Mouse (Mus musculus) limb, embryonic 11.5 days (tissue): ENCODE measurements around the gene Gdf5. TPM values are rescaled to one million over a fixed set of nuclear protein-coding genes. Genes with fewer than 3 reads are reported as not detected.

Experiments used
- ATAC-seq: fragments of 200-750 bp; cut with Nextera tagmentation; 2 replicates; pipeline ENCODE4 v1.8.0; 2017; ENCODE audit warnings: low read depth; ENCODE audit not compliant: insufficient number of reproducible peaks, low FRiP score, low TSS enrichment
- DNase-seq: peaks from one replicate; pipeline ENCODE4 v3.0.0-alpha.2; 2015; ENCODE audit warnings: low spot score
- H3K27ac ChIP-seq: fragments of 300-500 bp; sonication (generic); replicated peaks from 2 replicates; pipeline ENCODE4 v1.5.1; 2014; ENCODE audit warnings: low read depth, mild to moderate bottlenecking, low read length
- H3K27me3 ChIP-seq: fragments of 300-500 bp; sonication (generic); 2 replicates; pipeline ENCODE4 v1.6.1; 2014; ENCODE audit warnings: mild to moderate bottlenecking, low read length, mixed read lengths; ENCODE audit not compliant: control insufficient read depth, insufficient read depth
- H3K36me3 ChIP-seq: fragments of 300-500 bp; sonication (generic); 2 replicates; pipeline ENCODE4 v1.6.1; 2014; ENCODE audit warnings: mild to moderate bottlenecking, low read length, moderate library complexity, mixed read lengths; ENCODE audit not compliant: control insufficient read depth, insufficient read depth
- H3K4me1 ChIP-seq: fragments of 300-500 bp; sonication (generic); 2 replicates; pipeline ENCODE4 v1.6.1; 2014; ENCODE audit warnings: low read length, mixed read lengths; ENCODE audit not compliant: control insufficient read depth, insufficient read depth
- H3K4me2 ChIP-seq: fragments of 300-500 bp; sonication (generic); 2 replicates; pipeline ENCODE4 v1.6.1; 2014; ENCODE audit warnings: low read depth, mild to moderate bottlenecking, moderate library complexity; ENCODE audit not compliant: severe bottlenecking
- H3K4me3 ChIP-seq: fragments of 300-500 bp; sonication (generic); 2 replicates; pipeline ENCODE4 v1.5.1; 2014; ENCODE audit warnings: low read depth, low read length
- H3K9ac ChIP-seq: fragments of 300-500 bp; sonication (generic); 2 replicates; pipeline ENCODE4 v1.6.1; 2014; ENCODE audit warnings: mild to moderate bottlenecking, low read length
- H3K9me3 ChIP-seq: fragments of 300-500 bp; sonication (generic); 2 replicates; pipeline ENCODE4 v1.6.1; 2016; ENCODE audit warnings: low read length; ENCODE audit not compliant: control insufficient read depth
- WGBS: fragments of 180-500 bp; shearing (Covaris S2); extraction: QIAGEN DNeasy Blood & Tissue Kit; methylation state at CpG from one replicate; pipeline ENCODE4 v1.1.7; 2014; 5-methylcytosine and 5-hydroxymethylcytosine counted together
- polyA plus RNA-seq: library from polyadenylated mRNA; unstranded; fragments of >200 nt; fragmentation: Nextera tagmentation; extraction: Ambion mirVana; gene quantifications from 2 replicates; pipeline ENCODE4 v1.2.1, GENCODE M21; 2014

The Gdf5 gene
- polyA plus RNA-seq, 1 experiment from 2014 or later = 23.3 TPM

DNA sequence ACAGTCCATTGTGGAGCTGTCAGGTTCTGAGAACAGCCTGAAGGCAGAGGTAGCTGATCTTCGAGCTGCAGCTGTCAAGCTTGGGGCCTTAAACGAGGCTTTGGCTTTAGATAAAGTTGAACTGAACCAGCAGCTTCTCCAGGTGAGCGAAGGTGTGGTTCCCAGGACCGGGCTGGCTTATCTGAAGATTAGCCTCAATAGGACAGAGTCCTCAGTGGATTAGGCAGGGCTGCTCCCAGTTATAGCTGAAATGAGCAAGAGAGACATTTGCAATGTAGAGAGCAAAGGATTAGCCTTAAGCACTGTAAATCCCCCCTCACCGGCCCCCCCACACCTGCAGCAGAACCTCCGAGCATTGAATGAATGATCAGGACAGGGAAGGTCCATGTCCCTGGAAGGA lies 28.2 kb upstream of the Gdf5 start:
- no peak overlapping the region for H3K4me3 ChIP-seq
- H3K27ac ChIP-seq = no peak overlapping the region
- no peak overlapping the region for H3K4me2 ChIP-seq
- DNase-seq (no peak), ATAC-seq (no peak)
- H3K9ac ChIP-seq = no peak overlapping the region
- H3K36me3 ChIP-seq = peaks cover 43% of the 10 kb centered on the region
- 86% methylated on average over 6 of the region's 6 CpGs for WGBS
- no peaks in the 10 kb centered on the region for H3K4me1 ChIP-seq
- H3K9me3 ChIP-seq = no peaks in the 10 kb centered on the region
- no peaks in the 10 kb centered on the region for H3K27me3 ChIP-seq

GRCm38 (mm10) chr2:155962991-155963390 lies 17.8 kb upstream of the Gdf5 start:
- Histone ChIP-seq H3K36me3 (peaks cover 20% of the 10 kb centered on the region), H3K27ac (no peak overlapping the region), H3K4me2 (no peak overlapping the region), H3K9me3 (no peaks in the 10 kb centered on the region), H3K4me3 (no peak overlapping the region), H3K9ac (no peak overlapping the region), H3K4me1 (no peaks in the 10 kb centered on the region), H3K27me3 (no peaks in the 10 kb centered on the region)
- 76% methylated on average over 1 of the region's 1 CpGs for WGBS
- DNase-seq (no peak), ATAC-seq (no peak)

- no peak overlapping the region for H3K9ac ChIP-seq
- no peak overlapping the region for H3K4me2 ChIP-seq
- DNase-seq (no peak), ATAC-seq (0 out of 2 replicates have a peak, but pooled peaks have one; percentile 39)
- no peak overlapping the region for H3K27ac ChIP-seq
- H3K4me3 ChIP-seq = no peak overlapping the region
- no peaks in the 10 kb centered on the region for H3K9me3 ChIP-seq
- H3K36me3 ChIP-seq = peaks cover 16% of the 10 kb centered on the region
- H3K4me1 ChIP-seq = no peaks in the 10 kb centered on the region
- no peaks in the 10 kb centered on the region for H3K27me3 ChIP-seq
- 85% methylated on average over 10 of the region's 10 CpGs for WGBS
These were observed 16.7 kb upstream of the Gdf5 start for GRCm38 (mm10) chr2:155961862-155962261.

- Histone ChIP-seq H3K9me3 (no peaks in the 10 kb centered on the region), H3K4me1 (no peaks in the 10 kb centered on the region), H3K9ac (no peak overlapping the region), H3K27me3 (no peaks in the 10 kb centered on the region), H3K36me3 (peaks cover 12% of the 10 kb centered on the region), H3K27ac (no peak overlapping the region), H3K4me2 (no peak overlapping the region), H3K4me3 (no peak overlapping the region)
- 91% methylated on average over 5 of the region's 5 CpGs for WGBS
- no peak for DNase-seq
- ATAC-seq = no peak
These were observed 14.8 kb upstream of the Gdf5 start for GRCm38 (mm10) chr2:155959981-155960380.

DNA sequence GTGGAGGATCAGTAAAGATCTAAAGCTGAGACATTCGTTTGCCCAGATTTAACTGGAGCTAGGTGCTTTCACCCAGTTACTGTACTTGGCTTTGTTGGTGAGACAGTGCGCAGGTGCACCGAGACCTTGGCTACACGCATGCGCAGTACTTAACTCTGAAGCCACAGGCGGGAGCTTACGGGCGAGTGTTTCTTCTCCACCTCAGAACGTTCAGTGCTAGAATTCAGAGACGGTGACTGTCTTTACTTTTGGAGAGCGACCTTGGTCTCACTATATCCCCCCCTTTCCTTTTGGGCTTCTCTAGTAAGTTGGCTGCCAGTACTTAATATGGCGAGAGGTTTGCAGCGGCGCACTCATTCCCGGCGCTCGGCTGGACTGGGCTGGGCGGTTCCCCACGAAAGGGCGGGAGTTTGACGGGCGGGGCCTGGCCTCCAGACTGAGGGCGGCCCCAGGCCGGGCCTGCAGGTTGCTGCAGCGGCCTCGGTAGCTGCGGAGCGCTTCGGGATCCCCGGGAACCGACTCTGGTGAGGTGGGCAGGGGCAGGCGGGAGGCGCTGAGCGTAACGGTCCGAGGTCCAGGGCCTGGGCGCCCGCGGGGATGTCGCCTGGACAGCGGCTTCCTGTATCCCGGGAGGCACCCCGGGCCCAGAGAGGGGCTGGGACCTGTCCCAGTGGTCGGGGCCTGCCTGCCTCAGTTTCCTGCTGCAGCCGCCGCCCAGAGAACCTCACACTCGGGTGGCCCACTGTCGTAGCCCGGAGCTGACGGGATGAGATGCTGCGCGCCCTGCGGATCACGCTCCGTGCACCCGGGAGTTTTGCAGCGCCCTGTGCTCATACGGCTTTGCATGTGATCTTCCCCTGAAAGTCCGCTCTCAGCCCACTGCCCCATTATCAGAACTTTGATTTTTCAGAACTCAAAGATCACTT lies 11.2 kb upstream of the Gdf5 start, which contains the start of gene Cep250:
Cep250 (plus strand) TSS at position 325 of the 926 bp plus-strand sequence.
- peaks cover 2% of the 10 kb centered on the region; the same call in 1 of the 2 replicates for H3K36me3 ChIP-seq
- ATAC-seq (peak; percentile 95), DNase-seq (peak; percentile 94)
- peak within 1 kb of the TSS; percentile 44 for H3K4me2 ChIP-seq
- H3K4me1 ChIP-seq = no peaks in the 10 kb centered on the region
- H3K27me3 ChIP-seq = no peaks in the 10 kb centered on the region
- WGBS = under 1% methylated on average over 59 of the region's 59 CpGs
- H3K4me3 ChIP-seq = peak within 1 kb of the TSS; percentile 97
- no peaks in the 10 kb centered on the region for H3K9me3 ChIP-seq
- H3K27ac ChIP-seq = peak within 1 kb of the TSS; percentile 84
- H3K9ac ChIP-seq = peak within 1 kb of the TSS; percentile 96

- ATAC-seq (no peak), DNase-seq (peak; percentile 62)
- H3K9ac ChIP-seq = no peak overlapping the region
These were observed 6.8 kb upstream of the Gdf5 start for GRCm38 (mm10) chr2:155952006-155952405.

GRCm38 (mm10) chr2:155949362-155949761 lies 4.2 kb upstream of the Gdf5 start:
- peak overlapping the region; percentile 17 for H3K4me2 ChIP-seq
- no peaks in the 10 kb centered on the region for H3K36me3 ChIP-seq
- ATAC-seq (peak; percentile 61; the same call in 1 of the 2 replicates), DNase-seq (peak; percentile 78)
- H3K9ac ChIP-seq = no peak overlapping the region
- WGBS = under 1% methylated on average over 6 of the region's 6 CpGs
- no peaks in the 10 kb centered on the region for H3K27me3 ChIP-seq
- no peak overlapping the region for H3K4me3 ChIP-seq
- H3K4me1 ChIP-seq = peaks cover 22% of the 10 kb centered on the region
- no peaks in the 10 kb centered on the region for H3K9me3 ChIP-seq
- 0 out of 2 replicates have a peak overlapping the region, but pooled peaks have one; percentile 26 for H3K27ac ChIP-seq

More at GRCm38 (mm10) chr2:155952006-155952405, 6.8 kb upstream of the Gdf5 start:
- no peak overlapping the region for H3K4me3 ChIP-seq
- no peaks in the 10 kb centered on the region for H3K36me3 ChIP-seq
- peaks cover 14% of the 10 kb centered on the region for H3K4me1 ChIP-seq
- no peaks in the 10 kb centered on the region for H3K9me3 ChIP-seq
- H3K4me2 ChIP-seq = no peak overlapping the region
- no peaks in the 10 kb centered on the region for H3K27me3 ChIP-seq
- no peak overlapping the region for H3K27ac ChIP-seq

GRCm38 (mm10) chr2:155947390-155948002 lies 2.3 kb upstream of the Gdf5 start:
- H3K36me3 ChIP-seq = no peaks in the 10 kb centered on the region
- H3K4me2 ChIP-seq = no peak overlapping the region
- no peaks in the 10 kb centered on the region for H3K9me3 ChIP-seq
- H3K4me3 ChIP-seq = no peak overlapping the region
- H3K27ac ChIP-seq = no peak overlapping the region
- DNase-seq (no peak), ATAC-seq (no peak)
- peaks cover 31% of the 10 kb centered on the region for H3K4me1 ChIP-seq
- no peaks in the 10 kb centered on the region for H3K27me3 ChIP-seq
- H3K9ac ChIP-seq = no peak overlapping the region
- WGBS = 81% methylated on average over 5 of the region's 5 CpGs
